Mouse (Mus musculus) ES-Bruce4 (cell line): ENCODE data around the gene Ldlr. TPM values are rescaled to one million over a fixed set of nuclear protein-coding genes. Genes with fewer than 3 reads are reported as not detected.
"Not testable (repeated sequence)": the region's sequence is repeated elsewhere in the genome, so short reads cannot be mapped to it uniquely, and the experiment has no call there.

Source experiments
- H3K27ac ChIP-seq: 2 replicates; pipeline ENCODE4 v1.5.1; 2012; ENCODE audit warnings: low read length, inconsistent platforms; ENCODE audit not compliant: insufficient read depth
- H3K27me3 ChIP-seq: 2 replicates; pipeline ENCODE4 v1.6.1; 2012; ENCODE audit warnings: mild to moderate bottlenecking, low read length, inconsistent platforms; ENCODE audit not compliant: control insufficient read depth, poor library complexity, insufficient read depth, severe bottlenecking
- H3K36me3 ChIP-seq: 2 replicates; pipeline ENCODE4 v1.6.1; 2012; ENCODE audit warnings: inconsistent platforms, mild to moderate bottlenecking, low read length, moderate library complexity; ENCODE audit not compliant: control insufficient read depth, poor library complexity, insufficient read depth, severe bottlenecking
- H3K4me1 ChIP-seq: one replicate; pipeline ENCODE4 v1.8.1; 2011; ENCODE audit warnings: low read length; ENCODE audit not compliant: control insufficient read depth, insufficient read depth
- H3K4me3 ChIP-seq: 2 replicates; pipeline ENCODE4 v1.5.1; 2011; ENCODE audit warnings: low read depth, mild to moderate bottlenecking, low read length
- H3K9ac ChIP-seq: 2 replicates; pipeline ENCODE4 v1.6.1; 2012; ENCODE audit warnings: low read depth, mild to moderate bottlenecking, inconsistent platforms; ENCODE audit not compliant: poor library complexity, severe bottlenecking
- H3K9me3 ChIP-seq: replicated peaks from 2 replicates; pipeline ENCODE4 v1.6.1; 2012; ENCODE audit warnings: mild to moderate bottlenecking, low read length, inconsistent platforms; ENCODE audit not compliant: control insufficient read depth, poor library complexity, insufficient read depth, severe bottlenecking
- CTCF ChIP-seq: IDR thresholded peaks from one replicate; pipeline ENCODE4 v1.8.1; 2011; ENCODE audit warnings: low read depth, low read length
- EP300 ChIP-seq: IDR thresholded peaks from 2 replicates; pipeline ENCODE4 v1.6.1; 2011; ENCODE audit warnings: low read depth, low read length; ENCODE audit not compliant: insufficient read depth
- POLR2A ChIP-seq: IDR thresholded peaks from one replicate; pipeline ENCODE4 v1.8.1; 2011; ENCODE audit warnings: low read length; ENCODE audit not compliant: insufficient read depth
- polyA plus RNA-seq: library from polyadenylated mRNA; stranded (reverse); fragments of >200 nt; gene quantifications from 2 replicates; pipeline ENCODE4 v1.2.4, GENCODE M21; 2011; ENCODE audit warnings: low read depth; ENCODE audit not compliant: missing spikeins, insufficient read depth, insufficient read length

Gene Ldlr
- polyA plus RNA-seq, 1 experiment, result 79.3 TPM

GRCm38 (mm10) chr9:21690031-21690430 lies 33.3 kb upstream of the Ldlr start:
- H3K27ac ChIP-seq, result no peak overlapping the region
- H3K9ac ChIP-seq, result no peak overlapping the region
- no peaks in the 10 kb centered on the region for H3K9me3 ChIP-seq
- H3K4me1 ChIP-seq, result no peaks in the 10 kb centered on the region
- no peak for TF ChIP-seq POLR2A
- H3K36me3 ChIP-seq, result peaks cover 27% of the 10 kb centered on the region
- no peaks in the 10 kb centered on the region for H3K27me3 ChIP-seq
- no peak overlapping the region for H3K4me3 ChIP-seq

DNA sequence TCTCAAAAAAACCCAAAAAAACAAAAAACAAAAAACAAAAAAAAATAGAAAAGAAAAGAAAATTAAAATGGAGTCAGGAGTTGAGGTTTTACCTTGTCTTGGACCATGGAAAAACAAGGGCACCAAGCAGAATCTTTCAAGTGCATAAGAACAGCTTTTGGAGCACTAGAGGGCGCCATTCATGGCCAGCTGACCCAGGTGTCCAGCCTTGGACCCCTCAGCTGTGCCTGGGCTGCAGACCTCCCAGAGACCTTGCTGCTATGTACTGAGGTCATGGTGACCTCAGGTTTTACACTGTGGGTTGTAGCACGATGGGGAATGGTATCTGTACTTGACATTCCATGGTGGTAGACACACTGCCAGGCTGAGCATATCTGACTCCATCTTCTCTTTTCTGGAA lies 31.4 kb upstream of the Ldlr start:
- no peaks in the 10 kb centered on the region for H3K27me3 ChIP-seq
- H3K36me3 ChIP-seq, result peaks cover 13% of the 10 kb centered on the region; the same call in 1 of the 2 replicates
- no peaks in the 10 kb centered on the region for H3K9me3 ChIP-seq
- H3K27ac ChIP-seq, result no peak overlapping the region
- TF ChIP-seq EP300 (no peak), CTCF (peak; percentile 74), POLR2A (no peak)
- no peak overlapping the region for H3K4me3 ChIP-seq
- H3K4me1 ChIP-seq, result no peaks in the 10 kb centered on the region
- no peak overlapping the region for H3K9ac ChIP-seq

GRCm38 (mm10) chr9:21692491-21692890 lies 30.8 kb upstream of the Ldlr start:
- Histone ChIP-seq H3K9ac (no peak overlapping the region), H3K4me1 (no peaks in the 10 kb centered on the region), H3K27ac (no peak overlapping the region), H3K9me3 (no peaks in the 10 kb centered on the region), H3K36me3 (peaks cover 8% of the 10 kb centered on the region; the same call in 1 of the 2 replicates), H3K27me3 (no peaks in the 10 kb centered on the region), H3K4me3 (no peak overlapping the region)
- TF ChIP-seq POLR2A, result no peak
- TF ChIP-seq CTCF, result no peak
- TF ChIP-seq EP300, result no peak

DNA sequence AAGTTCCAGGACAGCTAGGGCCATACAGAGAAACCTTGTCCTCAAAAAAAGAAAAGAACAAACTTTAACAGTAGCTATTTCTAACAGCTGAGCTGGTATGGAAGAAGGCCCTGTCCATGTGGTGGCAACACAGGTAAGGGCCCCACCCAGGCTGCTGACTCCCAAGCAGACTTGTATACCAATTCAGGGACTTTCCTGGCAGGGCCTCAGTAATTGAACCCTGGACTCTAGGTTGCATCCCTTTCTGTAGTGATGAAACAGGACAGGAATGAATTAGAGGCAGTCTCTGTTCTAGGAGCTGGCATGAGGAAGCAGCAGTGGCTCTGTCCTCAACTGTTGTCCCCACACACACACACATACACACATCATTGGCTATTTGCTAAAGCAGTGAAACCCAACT lies 29.2 kb upstream of the Ldlr start:
- peaks cover 6% of the 10 kb centered on the region; the same call in 1 of the 2 replicates for H3K36me3 ChIP-seq
- TF ChIP-seq CTCF, result no peak
- TF ChIP-seq EP300, result no peak
- no peak for TF ChIP-seq POLR2A
- no peaks in the 10 kb centered on the region for H3K9me3 ChIP-seq
- no peak overlapping the region for H3K4me3 ChIP-seq
- no peaks in the 10 kb centered on the region for H3K4me1 ChIP-seq
- no peaks in the 10 kb centered on the region for H3K27me3 ChIP-seq
- H3K9ac ChIP-seq, result no peak overlapping the region
- no peak overlapping the region for H3K27ac ChIP-seq

- H3K4me3 ChIP-seq, result no peak overlapping the region
- H3K9me3 ChIP-seq, result no peaks in the 10 kb centered on the region
- TF ChIP-seq CTCF, result no peak
- no peak for TF ChIP-seq EP300
- TF ChIP-seq POLR2A, result no peak
- H3K27me3 ChIP-seq, result no peaks in the 10 kb centered on the region
- no peak overlapping the region for H3K27ac ChIP-seq
- no peak overlapping the region for H3K9ac ChIP-seq
- peaks cover 10% of the 10 kb centered on the region; the same call in 1 of the 2 replicates for H3K36me3 ChIP-seq
- no peaks in the 10 kb centered on the region for H3K4me1 ChIP-seq
Observed at GRCm38 (mm10) chr9:21695229-21695792, 28.0 kb upstream of the Ldlr start.

GRCm38 (mm10) chr9:21697121-21697520 lies 26.2 kb upstream of the Ldlr start:
- H3K36me3 ChIP-seq, result peaks cover 22% of the 10 kb centered on the region
- no peak for TF ChIP-seq CTCF
- TF ChIP-seq EP300, result no peak
- TF ChIP-seq POLR2A, result no peak
- no peaks in the 10 kb centered on the region for H3K4me1 ChIP-seq
- no peaks in the 10 kb centered on the region for H3K27me3 ChIP-seq
- no peak overlapping the region for H3K4me3 ChIP-seq
- H3K9ac ChIP-seq, result no peak overlapping the region
- H3K9me3 ChIP-seq, result no peaks in the 10 kb centered on the region
- no peak overlapping the region for H3K27ac ChIP-seq

DNA sequence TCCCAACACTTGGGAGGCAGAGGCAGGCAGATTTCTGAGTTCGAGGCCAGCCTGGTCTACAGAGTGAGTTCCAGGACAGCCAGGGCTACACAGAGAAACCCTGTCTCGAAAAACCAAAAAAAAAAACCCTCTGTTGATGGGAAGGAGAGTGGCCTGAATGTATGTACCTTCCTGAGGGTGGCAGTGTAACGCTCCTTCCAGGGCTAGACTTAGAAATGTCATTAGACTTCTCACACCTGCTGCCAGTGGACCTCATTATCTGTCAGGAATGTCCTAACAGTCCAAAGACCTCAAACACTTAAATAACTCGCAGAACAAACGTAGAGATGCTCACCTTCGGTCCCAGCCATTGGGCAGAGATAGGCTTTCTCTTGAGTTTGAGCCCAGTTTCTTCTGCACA lies 24.0 kb upstream of the Ldlr start:
- not testable (repeated sequence) for H3K9me3 ChIP-seq, H3K4me3 ChIP-seq, H3K27me3 ChIP-seq, H3K27ac ChIP-seq, H3K9ac ChIP-seq, H3K4me1 ChIP-seq
- H3K36me3 ChIP-seq, result peaks cover 34% of the 10 kb centered on the region
